Mouse (Mus musculus) kidney, adult 11 months (tissue): ENCODE data around the gene Tcf7l1.
A peak's percentile ranks its signal among the peaks of the same experiment; 100 is the strongest.

Source experiments
- DNase-seq: peaks from one replicate; pipeline ENCODE4 v3.0.0; 2022

The Tcf7l1 gene

DNA sequence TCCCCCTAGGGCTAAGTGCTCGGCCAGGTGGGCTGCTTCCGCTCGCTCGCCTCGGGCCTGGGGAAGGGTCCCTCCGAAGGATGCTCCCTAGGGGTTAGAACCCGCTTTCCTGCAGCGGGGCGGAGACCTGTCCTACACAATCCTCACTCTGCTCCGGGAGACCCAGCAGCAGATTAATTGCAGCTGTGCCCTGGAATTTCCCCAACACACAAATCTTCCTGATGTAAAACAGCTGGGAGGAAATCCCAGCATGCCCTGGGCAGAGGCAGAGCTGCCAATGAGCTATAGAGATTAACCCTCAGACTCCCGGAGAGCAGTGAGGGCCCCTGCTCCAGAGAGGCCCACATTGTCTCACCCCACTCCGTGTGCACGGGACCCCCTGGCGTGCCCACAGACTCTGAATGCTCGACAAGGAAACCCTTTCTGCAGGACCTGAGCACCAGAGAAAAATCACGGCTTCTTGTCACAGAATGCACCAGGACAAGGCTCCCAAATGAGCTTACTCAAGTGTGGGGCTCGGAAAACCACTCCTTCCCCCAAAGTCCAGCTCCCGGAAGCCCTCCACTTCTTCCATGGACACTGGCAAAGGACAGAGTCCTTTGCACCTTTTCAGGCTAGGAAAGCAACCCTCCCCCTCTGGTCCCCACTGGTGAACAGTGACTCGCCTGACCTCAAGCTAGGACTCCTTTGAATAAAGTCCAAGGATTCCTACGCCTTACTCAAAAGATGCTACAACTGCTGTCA lies 133.6 kb downstream of the Tcf7l1 start:
- DNase-seq, result peak; percentile 79

DNA sequence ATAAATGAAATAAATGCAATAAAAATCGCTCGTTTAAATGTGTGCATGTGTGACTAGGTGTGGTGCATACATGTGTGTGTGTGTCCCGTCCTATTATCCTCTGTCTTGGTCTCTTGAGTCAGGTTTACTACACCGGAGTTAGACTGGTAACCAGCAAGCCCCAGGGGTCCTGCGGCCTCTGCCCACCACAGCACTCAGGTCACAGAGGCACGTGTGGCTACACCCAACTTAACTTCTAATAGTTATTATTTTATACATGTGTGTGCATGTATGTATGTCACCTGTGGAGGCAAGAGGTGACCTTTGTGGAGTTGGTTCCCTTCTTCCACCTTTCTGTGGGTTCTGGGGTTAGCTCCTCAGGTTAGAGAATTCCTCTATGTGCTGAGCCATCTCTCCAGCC lies 134.7 kb downstream of the Tcf7l1 start:
- no peak for DNase-seq

GRCm38 (mm10) chr6:72653419-72653818 lies 135.6 kb downstream of the Tcf7l1 start:
- peak; percentile 67 for DNase-seq

DNA sequence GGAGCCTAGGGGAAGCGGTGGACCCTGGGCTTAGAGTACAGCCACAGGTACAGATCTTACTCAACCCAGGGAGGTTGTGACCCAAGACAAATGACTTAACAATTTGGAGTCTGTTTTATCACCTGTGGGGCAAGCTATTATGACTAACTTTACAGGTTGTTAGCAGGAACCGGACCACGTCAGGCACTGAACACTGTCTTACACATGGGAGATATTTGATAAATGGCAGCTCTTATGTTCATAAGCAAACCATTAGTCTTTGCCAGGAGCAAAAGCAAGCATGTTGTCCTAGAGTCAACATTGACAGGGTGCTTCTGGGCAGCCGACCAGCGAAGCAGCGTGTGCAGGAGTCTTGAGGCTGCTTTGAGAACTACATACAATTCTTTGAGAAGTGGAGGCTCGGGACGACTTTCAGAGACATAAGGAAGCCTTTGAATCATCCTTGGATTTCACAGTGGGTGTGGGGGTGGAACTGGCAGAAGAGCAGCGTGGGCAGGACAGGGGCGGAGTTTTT lies 138.7 kb downstream of the Tcf7l1 start:
- no peak for DNase-seq

- no peak for DNase-seq
Measured at GRCm38 (mm10) chr6:72648002-72648595, 141.0 kb downstream of the Tcf7l1 start.

GRCm38 (mm10) chr6:72647383-72647820 lies 141.7 kb downstream of the Tcf7l1 start:
- peak; percentile 58 for DNase-seq

- no peak for DNase-seq
Measured at GRCm38 (mm10) chr6:72645364-72645763, 143.7 kb downstream of the Tcf7l1 start.

GRCm38 (mm10) chr6:72644576-72644975 lies 144.5 kb downstream of the Tcf7l1 start:
- no peak for DNase-seq

DNA sequence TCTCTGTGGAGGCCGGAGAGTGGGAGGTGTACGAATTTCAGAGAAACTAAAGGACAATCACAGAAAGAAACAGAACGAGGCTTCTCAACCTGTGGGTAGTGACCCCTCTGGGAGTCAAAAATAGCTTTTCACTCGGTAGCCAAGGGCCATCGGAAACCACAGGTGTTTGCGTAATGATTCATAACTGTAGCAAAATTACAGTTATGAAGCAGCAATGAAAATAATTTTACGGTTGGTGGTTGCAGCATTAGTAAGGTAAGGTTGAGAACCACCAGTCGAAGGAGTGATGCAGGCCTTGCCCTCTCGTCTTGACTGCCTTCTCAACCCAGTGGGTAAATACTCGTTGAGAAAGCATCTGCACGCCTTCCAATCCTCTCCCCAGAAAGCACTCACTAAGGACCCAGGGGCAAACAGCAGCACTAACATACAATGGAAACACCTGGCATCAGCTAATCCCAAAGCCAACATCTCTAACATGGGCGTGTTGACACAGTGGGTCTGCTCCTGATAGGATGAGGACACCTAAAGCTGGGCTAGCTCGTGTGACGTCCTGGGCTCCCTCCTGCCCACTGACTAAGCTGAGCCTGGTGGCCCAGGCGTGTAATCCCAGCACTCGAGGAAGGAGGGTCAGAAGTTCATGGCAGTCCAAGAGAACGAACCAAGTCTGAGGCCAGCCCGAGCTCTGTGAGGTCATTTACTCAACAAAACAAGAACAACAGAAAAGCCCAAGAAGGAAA lies 147.7 kb downstream of the Tcf7l1 start:
- no peak for DNase-seq

DNA sequence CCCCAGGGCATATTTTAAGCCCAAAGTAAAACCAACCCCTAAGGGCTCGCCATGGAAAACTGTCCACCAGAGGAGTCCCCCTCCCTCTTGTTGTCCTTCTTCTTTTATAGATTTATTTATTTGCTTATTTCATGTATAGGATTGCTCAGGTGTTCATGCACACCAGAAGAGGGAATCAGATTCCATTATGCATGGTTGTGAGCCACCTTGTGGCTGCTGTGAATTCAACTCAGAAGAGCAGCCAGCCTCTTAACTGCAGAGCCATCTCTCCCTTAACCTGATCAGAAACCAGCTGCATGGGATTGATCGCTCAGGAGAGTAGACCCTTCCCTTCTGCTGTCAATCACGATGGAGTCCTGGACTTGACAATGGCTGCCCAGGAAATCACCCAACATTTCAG lies 152.1 kb downstream of the Tcf7l1 start:
- no peak for DNase-seq

- DNase-seq, result peak; percentile 65
Measured at GRCm38 (mm10) chr6:72635760-72636431, 153.2 kb downstream of the Tcf7l1 start.

DNA sequence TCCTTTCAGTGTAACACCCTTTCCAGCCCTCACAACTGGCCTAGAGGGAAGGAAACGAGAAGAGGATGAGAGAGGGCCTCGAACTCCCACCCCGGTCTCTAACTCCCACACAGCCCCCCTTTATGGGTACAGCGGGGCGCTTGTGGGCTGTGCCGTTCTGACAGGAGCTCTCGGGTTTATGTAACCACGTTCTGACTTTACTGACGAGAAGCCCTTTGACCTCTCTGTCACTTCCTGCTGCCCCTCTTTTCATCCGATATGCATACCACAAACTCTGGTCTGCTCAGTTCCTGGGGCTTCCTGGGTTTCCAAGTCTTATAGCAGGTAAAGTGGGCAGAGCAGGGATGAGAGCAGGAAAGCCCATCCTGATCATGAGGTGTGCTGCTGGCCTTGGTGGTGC lies 154.7 kb downstream of the Tcf7l1 start:
- DNase-seq, result no peak

DNA sequence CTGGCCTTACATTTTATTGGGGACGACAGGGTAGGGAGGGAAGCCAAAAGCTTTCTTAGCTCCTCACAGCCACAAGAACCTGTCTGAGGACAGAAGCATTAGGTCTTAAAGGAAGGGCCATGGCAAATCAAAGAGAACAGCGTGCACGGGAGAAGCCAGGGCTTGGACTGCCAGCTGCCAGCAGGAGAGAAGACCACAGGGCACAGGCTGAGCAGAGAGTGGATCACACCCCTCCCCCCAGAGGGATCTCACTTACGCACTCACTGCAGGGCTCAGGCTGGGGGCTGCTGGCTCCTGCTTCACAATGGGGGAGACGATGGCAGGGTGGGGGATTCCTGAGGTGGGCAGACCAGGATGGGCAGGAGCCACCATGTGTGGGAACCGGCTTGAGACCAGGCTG lies 157.4 kb downstream of the Tcf7l1 start:
- DNase-seq, result no peak

GRCm38 (mm10) chr6:72630961-72631360 lies 158.1 kb downstream of the Tcf7l1 start:
- DNase-seq, result no peak

GRCm38 (mm10) chr6:72630370-72630769 lies 158.7 kb downstream of the Tcf7l1 start:
- DNase-seq, result peak; percentile 81

- DNase-seq, result peak; percentile 57
Measured at GRCm38 (mm10) chr6:72627276-72627675, 161.8 kb downstream of the Tcf7l1 start.

DNA sequence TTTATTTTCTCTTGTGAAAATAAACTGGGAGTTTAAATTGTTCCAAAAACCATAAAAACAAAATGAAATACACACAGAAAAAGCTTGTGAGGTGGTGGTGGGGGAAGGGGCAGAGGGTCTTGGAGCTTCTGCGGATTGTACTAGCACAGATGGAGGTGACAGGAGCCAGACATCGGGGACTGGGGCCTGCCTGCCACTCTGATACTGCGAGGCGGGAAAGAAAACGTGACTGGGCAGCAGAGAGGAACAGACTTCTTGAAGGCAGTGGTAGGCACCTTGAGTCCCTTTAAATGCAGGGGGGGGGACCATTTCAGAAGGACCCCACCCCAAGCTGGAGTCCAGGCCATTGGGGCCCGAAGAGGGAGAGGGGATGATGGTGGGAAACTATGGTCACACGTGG lies 162.7 kb downstream of the Tcf7l1 start:
- no peak for DNase-seq

- peak; percentile 70 for DNase-seq
Measured at GRCm38 (mm10) chr6:72623661-72624402, 165.2 kb downstream of the Tcf7l1 start.

DNA sequence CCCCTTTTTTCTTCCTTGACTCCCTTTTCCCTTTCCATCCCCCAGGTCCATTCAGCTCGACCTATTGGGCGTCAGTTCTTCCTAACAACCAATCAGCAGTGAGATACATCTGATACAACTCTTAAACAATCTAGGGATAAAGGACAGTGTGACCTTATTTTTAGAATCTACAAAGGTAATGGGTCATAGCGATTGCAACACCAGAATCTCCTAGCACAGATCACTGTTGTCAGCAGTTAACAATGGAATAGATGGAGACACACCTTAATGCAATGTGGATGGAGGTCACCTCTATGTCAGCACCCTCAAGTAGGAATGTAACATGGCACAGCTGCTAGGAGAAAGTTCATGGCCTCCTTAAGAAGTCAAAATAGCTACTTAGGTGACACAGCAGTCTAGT lies 166.1 kb downstream of the Tcf7l1 start:
- no peak for DNase-seq

DNA sequence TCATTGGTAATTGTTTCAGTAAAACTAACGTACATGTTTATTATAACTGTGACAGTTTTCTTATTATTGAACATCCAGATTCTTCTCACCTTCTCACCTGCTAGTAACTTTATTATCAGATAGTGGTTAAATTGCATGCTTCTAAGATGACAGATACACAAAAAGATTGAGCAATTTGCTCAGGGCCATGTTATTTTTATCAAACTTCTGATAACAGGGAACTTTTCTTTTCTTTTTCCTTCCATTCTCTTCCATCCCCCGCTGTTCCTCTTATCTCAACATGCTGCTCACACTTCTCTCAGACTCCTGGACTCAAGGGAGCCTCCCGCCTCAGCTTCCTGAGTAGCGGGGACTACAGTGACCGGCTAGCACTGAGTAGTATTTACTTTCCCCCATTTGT lies 168.1 kb downstream of the Tcf7l1 start:
- DNase-seq, result no peak

- no peak for DNase-seq
Measured at GRCm38 (mm10) chr6:72619734-72620532, 169.1 kb downstream of the Tcf7l1 start.
